Mouse (Mus musculus) cerebellum, adult 11-12 months (tissue): ENCODE measurements around the gene Nt5dc2.

Experiments
- DNase-seq: peaks from one replicate; pipeline ENCODE4 v3.0.0; 2022

Nt5dc2 gene

DNA sequence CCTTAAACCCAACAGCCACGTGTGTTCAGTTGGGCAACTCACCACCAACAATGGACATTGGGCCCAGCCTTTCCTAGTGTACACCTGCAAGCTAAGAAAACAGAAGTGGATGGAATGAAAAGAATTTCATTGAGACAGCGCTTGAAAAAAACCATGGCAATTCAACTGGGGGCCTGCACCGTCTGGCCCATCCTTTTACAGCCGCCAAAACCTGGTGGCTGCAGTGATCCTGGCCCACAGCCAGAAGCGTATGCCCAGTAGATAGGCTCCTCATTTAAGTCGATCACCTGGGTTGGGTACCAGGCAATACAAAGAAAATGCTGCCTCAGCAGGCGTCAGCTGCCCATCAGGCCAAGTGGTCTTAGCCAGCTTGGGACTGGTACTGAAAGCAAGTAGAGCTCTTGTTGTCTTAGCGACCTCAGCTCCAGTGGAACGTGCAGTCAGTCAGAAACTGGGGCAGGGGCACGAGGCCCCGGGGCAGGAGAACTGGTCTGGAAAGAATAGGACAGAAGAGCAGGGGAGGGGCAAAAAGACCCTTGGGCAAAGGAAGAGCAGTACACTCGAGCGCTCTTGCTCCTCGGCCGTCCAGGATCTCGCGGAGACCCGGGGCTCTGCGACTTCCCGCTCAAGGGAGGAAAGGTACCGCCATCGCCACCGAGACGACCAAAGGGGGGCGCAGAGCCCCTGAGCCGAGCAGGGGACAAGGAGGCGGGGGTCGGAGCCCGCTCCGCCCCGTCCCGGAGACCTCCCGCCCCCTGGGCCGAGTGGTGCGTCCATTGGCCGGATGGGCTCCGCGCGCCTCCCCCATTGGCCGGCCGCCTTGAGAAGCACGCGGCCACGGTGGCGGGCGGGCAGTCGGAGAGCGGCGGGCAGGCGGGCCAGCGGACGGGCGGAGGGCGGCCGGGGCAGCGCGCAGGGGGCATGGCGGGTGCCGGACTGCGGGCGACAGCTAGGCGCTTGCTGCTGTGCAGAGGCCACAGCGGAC lies at the start of gene Nt5dc2:
TSS of gene Nt5dc2 (plus strand) at position 818 of the 985 bp plus-strand sequence.
- DNase-seq, result peak; percentile 62

DNA sequence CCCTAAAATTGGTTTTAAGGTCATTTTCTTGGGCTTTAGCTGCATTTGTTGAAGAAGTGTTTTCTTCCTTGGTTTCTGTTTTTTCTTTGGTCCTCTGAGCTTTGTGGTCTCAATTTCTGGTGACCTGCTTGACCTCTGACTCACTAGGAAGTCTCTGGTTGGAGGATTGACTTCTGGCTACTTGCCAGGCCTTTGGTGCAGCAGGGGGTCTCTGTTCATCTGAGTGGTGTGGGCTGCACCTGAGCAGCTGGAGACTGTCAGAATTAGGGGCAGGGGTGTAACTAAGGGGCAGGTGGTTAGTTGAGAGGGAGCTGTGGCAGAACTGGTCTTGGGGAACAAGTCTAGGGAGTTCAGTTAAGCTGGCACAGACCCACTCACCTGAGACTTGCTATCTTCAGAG lies 49.7 kb upstream of the Nt5dc2 start:
- no peak for DNase-seq

DNA sequence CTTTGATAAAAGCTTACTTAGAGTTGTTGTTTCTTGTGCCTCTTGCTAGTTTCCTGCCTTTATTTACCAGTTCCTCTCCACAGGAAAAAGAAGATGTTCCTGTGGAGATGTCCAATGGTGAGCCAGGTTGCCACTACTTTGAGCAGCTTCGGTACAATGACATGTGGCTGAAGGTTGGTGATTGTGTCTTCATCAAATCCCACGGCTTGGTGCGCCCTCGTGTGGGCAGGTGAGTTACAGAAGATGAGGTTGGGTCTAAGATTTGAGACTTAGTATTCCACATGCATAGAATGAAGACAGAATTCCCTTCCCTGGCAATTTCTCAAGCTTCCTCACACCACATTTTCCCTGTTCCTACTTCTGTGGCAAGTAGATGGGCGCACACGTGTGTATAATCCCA lies 43.4 kb upstream of the Nt5dc2 start:
- DNase-seq, result no peak

DNA sequence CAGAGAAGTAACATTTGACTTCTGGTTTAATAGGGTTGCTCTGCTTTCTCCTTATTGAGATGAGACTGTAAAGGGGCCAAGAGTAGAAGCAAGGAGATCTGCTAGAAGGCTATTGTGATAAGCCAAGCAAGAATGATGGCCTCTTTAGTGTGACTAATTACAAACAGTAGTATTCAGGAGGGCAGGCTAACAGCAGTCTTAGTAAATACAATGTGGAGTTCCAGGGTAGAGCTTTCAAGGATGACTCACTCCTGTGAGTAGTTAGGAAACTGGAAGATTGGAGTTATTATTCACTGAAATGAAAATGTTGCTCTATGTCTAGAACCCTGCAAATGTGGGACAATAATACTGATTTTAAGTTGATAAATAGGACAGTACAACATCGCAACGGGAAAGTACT lies 42.3 kb upstream of the Nt5dc2 start:
- no peak for DNase-seq

DNA sequence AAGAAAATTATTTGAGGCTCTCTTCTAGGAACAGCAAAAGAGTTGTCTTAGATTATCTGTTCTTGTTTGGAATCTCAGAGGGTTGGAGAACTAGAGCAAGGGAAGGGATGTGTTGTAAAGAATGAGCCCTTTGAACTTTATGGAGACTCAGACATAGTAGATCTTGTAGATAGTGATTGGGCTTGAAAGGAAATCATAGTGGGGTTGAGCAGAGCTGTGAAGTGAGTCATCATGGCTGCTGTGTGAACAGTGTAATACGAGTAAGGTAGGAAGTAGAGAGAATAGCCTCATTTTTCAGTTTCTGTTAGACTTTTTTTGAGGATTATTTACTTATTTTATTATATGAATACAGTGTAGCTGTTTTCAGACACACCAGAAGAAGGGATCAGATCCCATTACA lies 40.9 kb upstream of the Nt5dc2 start:
- no peak for DNase-seq

DNA sequence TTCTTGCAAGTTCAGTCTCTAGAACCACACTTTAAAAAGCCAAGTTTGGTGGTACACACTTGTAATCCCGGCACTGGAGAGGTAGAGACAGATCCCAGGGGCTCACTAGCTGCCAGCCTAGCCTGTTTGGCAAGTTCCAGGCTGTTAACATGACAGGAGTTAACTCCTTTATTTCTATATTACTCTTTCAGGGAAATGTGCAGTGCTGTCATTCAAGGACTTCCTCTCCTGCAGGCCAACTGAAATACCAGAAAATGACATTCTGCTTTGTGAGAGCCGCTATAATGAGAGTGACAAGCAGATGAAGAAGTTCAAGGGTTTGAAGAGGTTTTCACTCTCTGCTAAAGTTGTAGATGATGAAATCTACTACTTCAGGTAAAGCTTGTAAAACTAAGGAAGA lies 25.7 kb upstream of the Nt5dc2 start:
- DNase-seq, result no peak

- DNase-seq, result no peak
These were observed 20.2 kb upstream of the Nt5dc2 start for GRCm38 (mm10) chr14:31110613-31111012.

DNA sequence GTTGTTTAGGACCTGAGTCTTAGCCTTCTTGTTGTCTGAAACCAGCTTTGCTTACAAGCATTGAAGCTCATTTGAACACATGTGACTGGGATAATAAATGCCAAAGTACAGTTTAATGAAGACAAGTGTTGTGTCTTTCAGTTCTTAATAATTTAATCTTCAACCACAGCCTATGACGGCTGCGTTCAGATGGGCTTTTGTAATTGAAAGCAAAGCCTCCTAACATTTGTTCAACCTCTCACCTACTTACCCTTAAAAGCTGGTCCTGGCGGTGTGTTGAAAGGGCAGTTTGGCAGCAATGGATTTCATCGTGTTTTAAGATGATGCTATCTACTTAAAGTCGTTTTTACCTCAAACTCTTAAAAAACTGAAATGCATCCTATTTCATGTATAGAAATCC lies 18.7 kb upstream of the Nt5dc2 start:
- no peak for DNase-seq

GRCm38 (mm10) chr14:31114011-31114410 lies 16.8 kb upstream of the Nt5dc2 start:
- no peak for DNase-seq

DNA sequence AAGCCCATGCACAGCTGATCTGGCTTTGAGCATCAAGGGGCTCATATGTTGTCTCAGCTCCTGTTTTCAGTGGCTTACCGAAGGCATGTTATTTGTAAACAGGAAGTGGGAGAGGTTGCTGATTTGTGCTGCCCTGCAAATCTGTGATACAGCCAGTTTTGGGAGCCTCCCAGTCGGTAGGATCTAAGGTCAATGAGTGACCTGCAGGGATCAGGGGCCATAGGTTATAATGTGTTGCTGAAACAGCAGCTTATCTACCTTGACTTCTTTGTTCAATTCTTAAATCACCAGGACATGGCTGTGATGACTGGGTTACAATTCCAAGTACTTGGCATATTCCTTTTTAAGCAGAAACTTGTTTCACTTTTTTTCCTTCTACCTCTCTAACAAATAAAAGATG lies 15.3 kb upstream of the Nt5dc2 start:
- no peak for DNase-seq

DNA sequence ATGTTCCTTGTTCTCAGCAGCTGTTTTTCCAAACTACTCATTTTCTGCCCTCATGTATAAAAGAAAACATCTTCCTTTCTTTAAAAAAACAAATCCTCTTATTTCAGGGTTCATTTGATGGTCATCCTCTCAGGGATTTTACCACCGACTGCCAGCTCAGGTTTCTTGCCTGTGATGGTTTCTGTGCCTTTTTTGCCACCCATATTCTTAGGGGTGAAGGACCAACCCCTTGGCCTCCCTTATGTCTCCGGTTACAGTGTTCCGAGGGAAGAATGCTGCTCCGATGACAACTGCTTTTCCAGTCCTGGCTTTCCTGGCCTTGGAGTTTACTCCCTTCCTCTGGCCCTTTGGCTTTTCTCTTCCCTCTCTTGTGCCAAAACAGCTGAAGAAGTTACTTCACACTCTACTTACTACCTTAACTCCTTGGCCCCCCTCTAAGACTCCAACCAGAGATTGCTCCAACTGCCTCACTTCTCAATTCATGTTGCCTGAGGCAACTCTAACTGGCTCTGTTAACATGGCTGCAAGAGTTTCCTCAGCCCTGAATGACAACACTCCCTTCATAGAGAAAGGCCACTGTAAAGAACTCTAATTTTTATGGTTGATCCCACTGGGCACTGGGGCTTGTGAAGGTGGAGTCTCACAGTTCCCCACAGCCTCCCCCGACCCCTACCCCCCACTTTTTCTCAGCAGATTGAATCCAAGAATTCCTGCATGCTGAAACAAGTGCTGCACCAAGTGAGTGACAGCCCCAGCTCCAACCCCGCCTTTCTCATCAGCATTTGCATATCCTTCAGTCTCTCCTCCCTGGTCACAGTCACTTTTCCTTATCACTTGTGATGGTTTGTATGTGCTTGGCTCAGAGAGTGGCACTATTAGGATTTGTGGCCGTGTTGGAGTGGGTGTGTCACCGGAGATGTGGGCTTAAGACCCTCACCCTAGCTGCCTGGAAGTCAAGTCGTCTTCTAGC lies 5.5 kb upstream of the Nt5dc2 start:
- DNase-seq, result no peak

DNA sequence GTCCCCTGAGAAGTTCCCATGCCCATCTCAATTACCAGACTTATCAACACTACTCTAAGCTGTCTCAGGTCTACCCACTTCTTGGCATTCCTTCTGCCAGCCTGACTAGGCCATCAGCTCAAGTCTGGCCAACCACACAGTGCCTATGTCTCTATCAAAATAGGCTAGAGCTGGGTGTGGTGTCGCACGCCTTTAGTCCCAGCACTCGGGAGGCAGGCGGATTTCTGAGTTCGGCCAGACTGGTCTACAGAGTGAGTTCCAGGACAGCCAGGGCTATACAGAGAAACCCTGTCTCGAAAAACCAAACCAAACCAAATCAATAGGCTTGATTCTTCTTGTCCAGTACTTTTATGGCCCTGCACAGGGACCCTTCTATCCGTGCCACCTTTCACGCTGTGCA lies 4.0 kb upstream of the Nt5dc2 start:
- DNase-seq, result no peak

DNA sequence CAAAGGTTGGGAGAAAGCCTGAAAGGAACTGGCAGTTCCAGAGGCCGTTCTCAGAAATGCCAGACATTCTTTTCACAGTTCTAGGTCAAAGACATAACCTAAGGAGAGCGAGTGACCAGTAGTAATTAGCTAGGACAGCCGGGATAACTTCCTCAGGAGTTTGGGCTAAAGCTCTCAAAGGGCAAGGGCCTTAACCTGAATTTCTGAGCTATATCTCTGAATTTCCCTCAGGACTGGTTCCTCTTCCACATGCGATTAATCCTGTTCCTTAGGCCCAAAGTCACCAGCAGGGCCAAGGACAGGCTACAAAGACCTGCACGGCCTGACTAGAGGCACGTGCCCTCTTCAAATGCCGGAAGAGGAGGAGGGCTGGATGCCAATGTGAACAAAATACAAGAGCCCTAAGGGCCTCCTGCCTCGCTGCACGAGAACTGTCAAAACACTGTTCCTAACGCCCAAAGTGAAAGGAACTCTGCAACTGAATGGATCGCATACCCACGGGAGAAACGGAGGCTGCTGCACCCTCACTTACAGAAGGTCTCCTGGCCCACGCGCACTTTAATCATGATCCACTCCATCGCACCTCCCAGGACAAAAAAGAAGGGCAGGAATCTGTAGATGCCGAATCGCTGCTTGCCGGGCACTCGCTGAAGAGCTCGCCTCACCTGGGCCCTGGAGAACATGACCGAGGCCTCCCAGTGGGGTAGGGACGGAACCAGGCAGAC lies 2.6 kb upstream of the Nt5dc2 start:
- peak; percentile 55 for DNase-seq

DNA sequence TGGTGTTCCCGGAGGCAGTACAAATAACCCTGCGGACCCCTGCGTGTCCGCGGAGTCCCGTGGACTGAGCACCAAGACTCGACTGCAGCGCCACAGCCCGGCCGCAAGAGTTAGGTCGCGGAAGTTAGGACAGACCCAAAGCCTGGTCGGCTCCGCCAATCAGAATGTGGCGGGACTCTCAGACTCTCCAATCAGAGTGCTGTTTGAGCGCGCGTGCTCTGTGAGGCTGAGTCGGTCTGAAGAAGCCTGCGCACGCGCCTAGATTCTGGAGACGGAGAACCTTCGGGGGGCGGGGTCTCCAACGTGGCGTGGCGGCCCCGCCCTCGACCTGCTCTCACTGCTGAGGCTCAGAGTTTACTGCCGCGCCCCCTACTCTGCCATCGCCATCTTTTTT lies 2.0 kb upstream of the Nt5dc2 start, which contains the start of gene Smim4:
TSS of gene Smim4 (minus strand) at position 131 of the 394 bp plus-strand sequence.
- DNase-seq, result peak; percentile 97

- DNase-seq, result peak; percentile 58
These were observed 1.3 kb upstream of the Nt5dc2 start for GRCm38 (mm10) chr14:31129326-31130235.

DNA sequence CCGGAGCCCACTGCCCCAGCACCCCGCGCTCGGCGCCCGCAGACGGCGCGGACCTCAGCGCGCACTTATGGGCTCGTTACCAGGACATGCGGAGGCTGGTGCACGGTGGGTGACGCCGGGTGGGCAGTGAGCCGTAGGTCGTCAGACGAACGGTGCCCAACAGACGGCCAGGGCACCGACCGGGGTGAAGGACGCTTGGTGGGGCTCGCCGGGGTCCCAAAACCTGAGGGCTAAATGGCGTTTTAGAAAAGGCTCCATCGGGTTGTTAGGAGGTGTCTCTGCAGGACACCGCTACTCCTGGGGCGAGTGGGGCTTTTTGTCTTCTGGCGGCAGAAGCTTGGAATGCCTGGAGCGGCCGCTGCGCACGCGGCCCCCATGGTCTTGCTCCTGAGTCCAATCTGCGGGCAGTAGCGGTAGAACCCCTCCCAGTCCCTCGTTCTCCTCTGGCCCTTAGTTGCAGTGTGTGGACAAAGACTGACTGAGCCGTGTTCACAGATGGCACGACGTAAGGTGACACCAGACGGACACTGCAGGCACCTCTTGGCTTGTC lies 494 bp downstream of the Nt5dc2 start:
- DNase-seq, result no peak

DNA sequence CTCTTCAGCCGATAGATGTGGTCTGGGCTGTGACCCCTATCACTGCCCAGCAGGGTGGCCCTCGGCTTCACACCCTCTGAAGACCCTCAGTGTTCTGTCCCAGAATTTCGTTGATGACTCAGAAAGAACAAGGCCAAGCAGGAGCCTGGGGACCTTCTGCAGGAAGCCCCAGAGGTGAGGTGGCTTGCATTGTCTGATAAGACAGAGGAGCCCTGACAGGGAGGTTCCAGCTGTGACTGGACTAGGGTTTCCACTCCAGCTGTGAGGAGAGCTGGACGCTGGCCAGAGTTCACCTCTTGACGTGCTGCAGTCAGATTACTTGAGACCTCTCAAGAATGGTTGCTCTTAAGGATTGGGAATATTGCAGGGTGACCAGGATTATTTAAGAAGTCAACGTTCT lies 1.2 kb downstream of the Nt5dc2 start:
- DNase-seq, result peak; percentile 37

- no peak for DNase-seq
These were observed 1.7 kb downstream of the Nt5dc2 start for GRCm38 (mm10) chr14:31132491-31132975.

DNA sequence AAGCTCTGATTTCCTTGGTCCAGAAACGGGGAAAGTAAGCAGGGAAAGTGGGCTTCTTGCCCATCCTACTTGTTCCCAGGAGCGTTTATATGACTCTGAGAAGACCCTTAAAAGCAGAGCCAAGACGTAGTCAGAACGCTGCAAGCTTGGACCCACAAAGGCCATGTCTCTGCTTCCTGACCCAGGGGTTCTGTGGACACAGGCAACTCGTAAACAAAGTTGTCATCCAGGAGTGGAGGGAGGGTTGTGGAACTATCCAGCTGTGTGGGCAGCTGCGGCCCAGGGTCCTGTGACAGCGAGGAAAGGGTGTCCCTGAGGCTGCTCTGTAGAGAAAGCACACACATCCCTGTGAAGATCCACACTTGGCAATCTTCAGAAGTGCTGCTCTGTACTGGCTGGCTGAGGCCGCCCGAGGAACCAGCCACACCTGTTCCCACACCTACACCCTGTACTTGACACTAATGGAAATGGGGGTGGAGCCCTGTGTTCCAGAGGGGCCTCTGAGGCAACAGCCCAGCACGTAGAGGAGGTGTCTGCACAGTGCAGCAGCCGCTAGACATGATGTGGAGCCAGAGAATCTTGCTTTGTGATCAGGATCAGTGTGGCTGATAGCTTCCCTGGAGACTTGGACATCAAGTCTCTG lies 2.3 kb downstream of the Nt5dc2 start:
- DNase-seq, result peak; percentile 12
